Mouse (Mus musculus) CH12.LX (cell line): Measurements from ENCODE around the gene Slc37a3. TPM values are rescaled to one million over a fixed set of nuclear protein-coding genes. Genes with fewer than 3 reads are reported as not detected.

Source experiments
- DNase-seq: peaks from one replicate; pipeline ENCODE4 v3.0.0-alpha.2; 2013; ENCODE audit errors: extremely low read depth
- H3K27ac ChIP-seq: 2 replicates; pipeline ENCODE4 v1.5.1; 2012; ENCODE audit warnings: low read depth, mild to moderate bottlenecking, control low read depth, moderate library complexity; ENCODE audit not compliant: insufficient read depth
- H3K27me3 ChIP-seq: replicated peaks from 2 replicates; pipeline ENCODE3; 2012; ENCODE audit warnings: inconsistent platforms
- H3K36me3 ChIP-seq, 2 experiments: replicated peaks in 1 of 2; 2 replicates each; pipeline versions ENCODE3 to v1.6.1; 2012; ENCODE audit warnings: inconsistent platforms in 1 of 2, low read length in 1 of 2, mild to moderate bottlenecking in 1 of 2, mixed read lengths in 1 of 2, moderate library complexity in 1 of 2; ENCODE audit not compliant: control insufficient read depth in 1 of 2, insufficient read depth in 1 of 2
- H3K4me1 ChIP-seq, 2 experiments: 2 replicates each; pipeline ENCODE4 v1.6.1; 2012; ENCODE audit warnings: inconsistent platforms in 1 of 2, moderate library complexity in 1 of 2; ENCODE audit not compliant: insufficient read depth in 2 of 2, control insufficient read depth in 1 of 2
- H3K4me2 ChIP-seq: 2 replicates; pipeline ENCODE4 v1.6.1; 2012; ENCODE audit warnings: low read depth, mild to moderate bottlenecking, control low read depth; ENCODE audit not compliant: poor library complexity, insufficient read depth, severe bottlenecking
- H3K4me3 ChIP-seq, 3 experiments: fragments of 150-350 bp in 1 of 3; sonication (generic) in 1 of 3; replicated peaks in 1 of 3; 2 replicates each; pipeline versions ENCODE3 to v1.5.1; 2011 to 2012; ENCODE audit warnings: low read depth in 2 of 3, low read length in 2 of 3, mild to moderate bottlenecking in 2 of 3, moderate library complexity in 2 of 3, control low read depth in 1 of 3, improper control_type of control experiment in 1 of 3, inconsistent platforms in 1 of 3, mixed read lengths in 1 of 3; ENCODE audit not compliant: poor library complexity in 1 of 3
- H3K79me2 ChIP-seq: replicated peaks from 2 replicates; pipeline ENCODE4 v1.6.1; 2012; ENCODE audit warnings: mild to moderate bottlenecking, moderate library complexity; ENCODE audit not compliant: control insufficient read depth, poor library complexity, insufficient read depth, severe bottlenecking; ENCODE audit errors: extremely low read depth
- H3K9ac ChIP-seq: 2 replicates; pipeline ENCODE4 v1.6.1; 2012; ENCODE audit warnings: low read depth, mild to moderate bottlenecking, control low read depth, moderate library complexity; ENCODE audit not compliant: insufficient read depth
- H3K9me3 ChIP-seq: replicated peaks from 2 replicates; pipeline ENCODE3; 2012; ENCODE audit warnings: low read length, inconsistent platforms, mixed read lengths
- CHD1 ChIP-seq: IDR thresholded peaks from 2 replicates; pipeline ENCODE4 v1.6.1; 2012; ENCODE audit warnings: low read depth, low read length, improper control_type of control experiment, inconsistent platforms
- E2F4 ChIP-seq: IDR thresholded peaks from 2 replicates; pipeline ENCODE4 v1.6.1; 2011; ENCODE audit warnings: low read depth, low read length, improper control_type of control experiment; ENCODE audit not compliant: insufficient replicate concordance
- ELF1 ChIP-seq: IDR thresholded peaks from 2 replicates; pipeline ENCODE4 v1.6.1; 2014; ENCODE audit warnings: low read depth, mild to moderate bottlenecking, inconsistent platforms, low read length, improper control_type of control experiment
- EP300 ChIP-seq: IDR thresholded peaks from 2 replicates; pipeline ENCODE4 v1.6.1; 2011; ENCODE audit warnings: low read length, improper control_type of control experiment
- ETS1 ChIP-seq: conservative IDR thresholded peaks from 2 replicates; pipeline ENCODE4 v1.6.1; 2012; ENCODE audit warnings: low read depth, mild to moderate bottlenecking, inconsistent platforms, low read length, improper control_type of control experiment, moderate library complexity
- GABPA ChIP-seq: IDR thresholded peaks from 2 replicates; pipeline ENCODE4 v1.6.1; 2012; ENCODE audit warnings: low read depth, low read length, improper control_type of control experiment, inconsistent platforms; ENCODE audit not compliant: insufficient replicate concordance
- MAFK ChIP-seq: IDR thresholded peaks from 2 replicates; pipeline ENCODE4 v1.6.1; 2011; ENCODE audit warnings: low read length, improper control_type of control experiment; ENCODE audit not compliant: insufficient replicate concordance
- MEF2A ChIP-seq: IDR thresholded peaks from 2 replicates; pipeline ENCODE4 v1.6.1; 2014; ENCODE audit warnings: low read depth, mild to moderate bottlenecking, inconsistent platforms, low read length, improper control_type of control experiment, borderline replicate concordance
- MXI1 ChIP-seq: IDR thresholded peaks from 2 replicates; pipeline ENCODE4 v1.6.1; 2011; ENCODE audit warnings: mild to moderate bottlenecking, low read depth, low read length, improper control_type of control experiment
- MYC ChIP-seq: IDR thresholded peaks from 2 replicates; pipeline ENCODE4 v1.6.1; 2011; ENCODE audit warnings: low read depth, mild to moderate bottlenecking, improper control_type of control experiment, low read length
- NELFE ChIP-seq: IDR thresholded peaks from 2 replicates; pipeline ENCODE4 v1.6.1; 2011; ENCODE audit warnings: low read depth, low read length, improper control_type of control experiment
- NRF1 ChIP-seq: IDR thresholded peaks from 2 replicates; pipeline ENCODE4 v1.6.1; 2014; ENCODE audit warnings: low read depth, mild to moderate bottlenecking, inconsistent platforms, low read length, improper control_type of control experiment, moderate library complexity
- PAX5 ChIP-seq: IDR thresholded peaks from 2 replicates; pipeline ENCODE4 v1.6.1; 2012; ENCODE audit warnings: low read length, inconsistent platforms, mixed read lengths
- POLR2A ChIP-seq: IDR thresholded peaks from 2 replicates; pipeline ENCODE4 v1.6.1; 2011; ENCODE audit warnings: low read depth, mild to moderate bottlenecking, improper control_type of control experiment, low read length
- POLR2AphosphoS2 ChIP-seq: IDR thresholded peaks from 2 replicates; pipeline ENCODE4 v1.6.1; 2011; ENCODE audit warnings: low read depth, low read length, improper control_type of control experiment
- RAD21 ChIP-seq: IDR thresholded peaks from 2 replicates; pipeline ENCODE4 v1.6.1; 2011; ENCODE audit warnings: low read depth, mild to moderate bottlenecking, low read length, improper control_type of control experiment, moderate library complexity
- RCOR1 ChIP-seq: conservative IDR thresholded peaks from 2 replicates; pipeline ENCODE4 v1.6.1; 2012; ENCODE audit warnings: low read depth, mild to moderate bottlenecking, inconsistent platforms, low read length, improper control_type of control experiment
- SMC3 ChIP-seq: IDR thresholded peaks from 2 replicates; pipeline ENCODE4 v1.6.1; 2011; ENCODE audit warnings: low read depth, low read length, improper control_type of control experiment
- USF1 ChIP-seq: IDR thresholded peaks from 2 replicates; pipeline ENCODE4 v1.6.1; 2014; ENCODE audit warnings: low read depth, mild to moderate bottlenecking, inconsistent platforms, low read length, improper control_type of control experiment
- USF2 ChIP-seq: conservative IDR thresholded peaks from 2 replicates; pipeline ENCODE4 v1.6.1; 2011; ENCODE audit warnings: low read depth, low read length, improper control_type of control experiment
- ZNF384 ChIP-seq: IDR thresholded peaks from 2 replicates; pipeline ENCODE4 v1.6.1; 2012; ENCODE audit warnings: low read depth, low read length, improper control_type of control experiment, inconsistent platforms
- dilution Hi-C: fragments of 300-500 bp; cut with MboI; formaldehyde crosslinking; loops from 2 replicates; pipeline ENCODE4 v1.14.3; 2020; ENCODE audit warnings: low sequenced_read_pairs; ENCODE audit not compliant: extremely low pct_unique_long_range_greater_than_20kb, extremely low pct_ligation_motif_present
- in situ Hi-C: fragments of 300-500 bp; cut with MboI; formaldehyde crosslinking; loops from 3 replicates; pipeline ENCODE4 v1.14.3; 2019; ENCODE audit warnings: low sequenced_read_pairs, low pct_ligation_motif_present, low pct_unique_long_range_greater_than_20kb, mixed read lengths
- polyA plus RNA-seq: library from polyadenylated mRNA; unstranded; fragments of >175 nt; gene quantifications from 2 replicates; pipeline ENCODE4 v1.2.1, GENCODE M21; 2012; ENCODE audit warnings: low read depth; ENCODE audit not compliant: insufficient read length
- total RNA-seq, 2 experiments: library from RNA; depleted of rRNA; stranded (reverse); fragments of 300-350 nt in 1 of 2; fragments of >200 nt in 1 of 2; gene quantifications; 2 replicates each; pipeline ENCODE4 v1.2.3; 2012 to 2014

Slc37a3 gene
- total and polyA plus RNA-seq, 3 experiments = 2.6 to 8.7 (median 8.0) TPM

GRCm38 (mm10) chr6:39301484-39301883 lies 76.0 kb downstream of the Slc37a3 start:
- DNase-seq = peak; percentile 51
- Histone ChIP-seq H3K79me2 (no peaks in the 10 kb centered on the region), H3K4me2 (no peak overlapping the region), H3K27ac (no peak overlapping the region), H3K9ac (no peak overlapping the region), H3K4me3 (no peak overlapping the region), H3K27me3 (no peaks in the 10 kb centered on the region), H3K9me3 (no peaks in the 10 kb centered on the region), H3K36me3 (no peaks in the 10 kb centered on the region), H3K4me1 (peaks cover 0 to 8% of the 10 kb centered on the region in 2 experiments; a peak in 2 of 4 replicates)
- dilution Hi-C loops = no loop called here
- in situ Hi-C loops = no loop called here
- TF ChIP-seq CHD1 (no peak), ZNF384 (no peak), SMC3 (no peak), MAFK (no peak), RCOR1 (no peak), PAX5 (no peak), ELF1 (no peak), GABPA (no peak), NRF1 (no peak), POLR2AphosphoS2 (no peak), MXI1 (no peak), MEF2A (no peak), NELFE (no peak), EP300 (no peak), E2F4 (no peak), POLR2A (no peak)

DNA sequence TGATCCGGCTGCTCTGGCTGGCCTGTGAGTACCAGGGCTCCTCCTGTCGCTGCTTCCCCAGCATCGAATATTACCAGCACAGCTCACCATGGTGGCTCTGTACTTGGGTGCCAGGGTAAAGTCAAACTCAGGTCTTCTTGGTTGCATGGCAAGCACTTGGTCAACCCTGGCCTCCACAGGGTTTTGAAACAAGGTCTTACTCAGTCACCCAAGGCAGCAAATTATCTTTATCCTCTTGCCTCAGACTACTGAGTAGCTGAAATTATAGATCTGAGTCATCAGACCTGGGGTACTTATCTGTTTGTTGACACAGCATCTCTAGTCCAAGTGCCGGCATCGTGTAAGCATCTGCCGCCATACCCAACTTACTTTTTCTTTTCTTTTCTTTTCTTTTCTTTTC lies 80.4 kb downstream of the Slc37a3 start:
- in situ Hi-C loops = no loop called here
- Histone ChIP-seq H3K27ac (no peak overlapping the region), H3K36me3 (no peaks in the 10 kb centered on the region), H3K27me3 (no peaks in the 10 kb centered on the region), H3K4me1 (peaks cover 0 to 8% of the 10 kb centered on the region in 2 experiments; a peak in 2 of 4 replicates)
- dilution Hi-C loops = no loop called here
- TF ChIP-seq ELF1 (no peak), ZNF384 (no peak), ETS1 (no peak), MEF2A (no peak), MYC (no peak), RAD21 (no peak), NELFE (no peak), USF1 (no peak), USF2 (no peak)
- TF ChIP-seq, all 38 proteins: peak for 0
- no peaks in the 10 kb centered on the region for H3K9me3 ChIP-seq
- H3K4me2 ChIP-seq = no peak overlapping the region
- H3K9ac ChIP-seq = no peak overlapping the region
- H3K4me3 ChIP-seq = no peak overlapping the region
- H3K79me2 ChIP-seq = no peaks in the 10 kb centered on the region
- DNase-seq = no peak
